Mouse (Mus musculus) forebrain, embryonic 13.5 days (tissue): ENCODE results near the gene Cdh6. TPM values are rescaled to one million over a fixed set of nuclear protein-coding genes. Genes with fewer than 3 reads are reported as not detected.

ENCODE experiments used
- ATAC-seq: fragments of 200-750 bp; cut with Nextera tagmentation; 2 replicates; pipeline ENCODE4 v1.8.0; 2017
- H3K27ac ChIP-seq: fragments of 300-500 bp; sonication (generic); 2 replicates; pipeline ENCODE4 v1.5.1; 2015; ENCODE audit warnings: inconsistent platforms, mild to moderate bottlenecking, moderate library complexity
- H3K27me3 ChIP-seq: fragments of 300-500 bp; sonication (generic); 2 replicates; pipeline ENCODE4 v1.6.1; 2015; ENCODE audit warnings: mild to moderate bottlenecking, inconsistent platforms
- H3K36me3 ChIP-seq: fragments of 300-500 bp; sonication (generic); 2 replicates; pipeline ENCODE4 v1.6.1; 2015; ENCODE audit warnings: mild to moderate bottlenecking, inconsistent platforms; ENCODE audit not compliant: poor library complexity, severe bottlenecking
- H3K4me1 ChIP-seq: fragments of 300-500 bp; sonication (generic); 2 replicates; pipeline ENCODE4 v1.6.1; 2015; ENCODE audit warnings: inconsistent platforms
- H3K4me2 ChIP-seq: fragments of 300-500 bp; sonication (generic); 2 replicates; pipeline ENCODE4 v1.6.1; 2015; ENCODE audit warnings: inconsistent platforms, mild to moderate bottlenecking, moderate library complexity
- H3K4me3 ChIP-seq: fragments of 300-500 bp; sonication (generic); 2 replicates; pipeline ENCODE4 v1.5.1; 2015; ENCODE audit warnings: mild to moderate bottlenecking, inconsistent platforms
- H3K9ac ChIP-seq: fragments of 300-500 bp; sonication (generic); 2 replicates; pipeline ENCODE4 v1.6.1; 2015; ENCODE audit warnings: mild to moderate bottlenecking, inconsistent platforms
- H3K9me3 ChIP-seq: fragments of 300-500 bp; sonication (generic); replicated peaks from 2 replicates; pipeline ENCODE4 v1.6.1; 2016; ENCODE audit warnings: inconsistent platforms
- WGBS: fragments of 180-500 bp; shearing (Covaris S2); methylation state at CpG from one replicate; pipeline ENCODE4 v1.1.7; 2015; 5-methylcytosine and 5-hydroxymethylcytosine counted together
- polyA plus RNA-seq: library from polyadenylated mRNA; unstranded; fragments of >200 nt; fragmentation: Nextera tagmentation; extraction: Ambion mirVana; gene quantifications from 2 replicates; pipeline ENCODE4 v1.2.1, GENCODE M21; 2015

Gene Cdh6
- polyA plus RNA-seq, result 9.1 TPM in 2 replicates

GRCm38 (mm10) chr15:13173071-13173778, at the start of gene Cdh6:
Cdh6 (minus strand) TSS chr15:13173675.
- Histone ChIP-seq H3K4me2 (peak within 1 kb of the TSS; percentile 79), H3K4me3 (peak within 1 kb of the TSS; percentile 67), H3K9me3 (no peaks in the 10 kb centered on the region), H3K4me1 (peaks cover 27% of the 10 kb centered on the region), H3K9ac (peak within 1 kb of the TSS; percentile 77), H3K27me3 (peaks cover 15% of the 10 kb centered on the region), H3K36me3 (no peaks in the 10 kb centered on the region), H3K27ac (peak within 1 kb of the TSS; percentile 87)
- WGBS, result 0% methylated on average over 42 of the region's 42 CpGs
- peak; percentile 93 for ATAC-seq

GRCm38 (mm10) chr15:13219727-13220454, 46.4 kb upstream of the Cdh6 start:
- Histone ChIP-seq H3K4me3 (no peak overlapping the region), H3K27me3 (no peaks in the 10 kb centered on the region), H3K4me1 (peaks cover 7% of the 10 kb centered on the region; the same call in 1 of the 2 replicates), H3K36me3 (no peaks in the 10 kb centered on the region), H3K9ac (no peak overlapping the region), H3K27ac (no peak overlapping the region), H3K4me2 (no peak overlapping the region), H3K9me3 (no peaks in the 10 kb centered on the region)
- peak; percentile 51 for ATAC-seq
- WGBS, result 14% methylated on average over 9 of the region's 9 CpGs

DNA sequence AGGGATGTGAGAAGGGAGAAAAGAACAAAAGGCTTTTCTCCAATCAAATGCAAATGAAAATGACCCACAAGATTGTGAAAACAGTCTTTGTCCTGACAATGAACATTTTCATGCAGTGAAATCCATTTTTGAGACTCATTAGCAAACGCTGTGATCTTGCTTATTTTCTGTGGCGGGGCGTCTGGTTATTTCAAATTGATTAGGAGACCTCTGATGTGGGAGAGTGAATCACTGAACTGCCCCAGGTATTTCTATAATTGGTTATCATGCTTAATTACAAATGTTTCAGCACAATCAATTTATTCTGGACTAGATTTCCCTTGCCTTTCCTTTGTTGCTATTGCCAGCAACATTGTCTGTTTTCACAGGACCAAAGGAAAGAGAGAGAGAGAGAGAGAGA, 44.3 kb upstream of the Cdh6 start:
- no peak overlapping the region for H3K9ac ChIP-seq
- H3K27me3 ChIP-seq, result no peaks in the 10 kb centered on the region
- no peak overlapping the region for H3K4me3 ChIP-seq
- no peak for ATAC-seq
- no peak overlapping the region for H3K27ac ChIP-seq
- peaks cover 7% of the 10 kb centered on the region; the same call in 1 of the 2 replicates for H3K4me1 ChIP-seq
- 34% methylated on average over 3 of the region's 3 CpGs for WGBS
- no peaks in the 10 kb centered on the region for H3K9me3 ChIP-seq
- H3K36me3 ChIP-seq, result no peaks in the 10 kb centered on the region
- H3K4me2 ChIP-seq, result no peak overlapping the region

- 65% methylated on average over 1 of the region's 1 CpGs for WGBS
- no peaks in the 10 kb centered on the region for H3K36me3 ChIP-seq
- H3K9ac ChIP-seq, result no peak overlapping the region
- no peaks in the 10 kb centered on the region for H3K9me3 ChIP-seq
- H3K4me2 ChIP-seq, result no peak overlapping the region
- H3K4me3 ChIP-seq, result no peak overlapping the region
- H3K27ac ChIP-seq, result no peak overlapping the region
- no peaks in the 10 kb centered on the region for H3K27me3 ChIP-seq
- no peak for ATAC-seq
- peaks cover 10% of the 10 kb centered on the region; the same call in 1 of the 2 replicates for H3K4me1 ChIP-seq
Measured at GRCm38 (mm10) chr15:13217161-13217560, 43.7 kb upstream of the Cdh6 start.

- no peak overlapping the region for H3K9ac ChIP-seq
- no peaks in the 10 kb centered on the region for H3K9me3 ChIP-seq
- H3K27ac ChIP-seq, result no peak overlapping the region
- H3K4me1 ChIP-seq, result peaks cover 10% of the 10 kb centered on the region; the same call in 1 of the 2 replicates
- no peak overlapping the region for H3K4me3 ChIP-seq
- WGBS, result 64% methylated on average over 1 of the region's 1 CpGs
- ATAC-seq, result no peak
- H3K36me3 ChIP-seq, result no peaks in the 10 kb centered on the region
- H3K27me3 ChIP-seq, result no peaks in the 10 kb centered on the region
- H3K4me2 ChIP-seq, result no peak overlapping the region
Measured at GRCm38 (mm10) chr15:13212956-13213355, 39.5 kb upstream of the Cdh6 start.

- no peak overlapping the region for H3K4me2 ChIP-seq
- no peak; the same call in 1 of the 2 replicates for ATAC-seq
- H3K27ac ChIP-seq, result no peak overlapping the region
Measured at GRCm38 (mm10) chr15:13212027-13212685, 38.7 kb upstream of the Cdh6 start.

GRCm38 (mm10) chr15:13210186-13210585, 36.7 kb upstream of the Cdh6 start:
- H3K9me3 ChIP-seq, result no peaks in the 10 kb centered on the region
- no peak overlapping the region for H3K4me3 ChIP-seq
- no peak for ATAC-seq
- peaks cover 7% of the 10 kb centered on the region; the same call in 1 of the 2 replicates for H3K4me1 ChIP-seq
- H3K4me2 ChIP-seq, result no peak overlapping the region
- H3K9ac ChIP-seq, result no peak overlapping the region
- H3K27me3 ChIP-seq, result no peaks in the 10 kb centered on the region
- no peak overlapping the region for H3K27ac ChIP-seq
- 90% methylated on average over 6 of the region's 6 CpGs for WGBS
- no peaks in the 10 kb centered on the region for H3K36me3 ChIP-seq

More at GRCm38 (mm10) chr15:13212027-13212685, 38.7 kb upstream of the Cdh6 start:
- Histone ChIP-seq H3K4me3 (no peak overlapping the region), H3K9me3 (no peaks in the 10 kb centered on the region), H3K4me1 (peaks cover 7% of the 10 kb centered on the region; the same call in 1 of the 2 replicates), H3K9ac (no peak overlapping the region), H3K36me3 (no peaks in the 10 kb centered on the region), H3K27me3 (no peaks in the 10 kb centered on the region)
- WGBS, result under 1% methylated on average over 4 of the region's 4 CpGs

GRCm38 (mm10) chr15:13208716-13209115, 35.2 kb upstream of the Cdh6 start:
- Histone ChIP-seq H3K9me3 (no peaks in the 10 kb centered on the region), H3K27ac (no peak overlapping the region), H3K4me2 (no peak overlapping the region), H3K4me1 (peaks cover 7% of the 10 kb centered on the region; the same call in 1 of the 2 replicates), H3K27me3 (no peaks in the 10 kb centered on the region), H3K36me3 (no peaks in the 10 kb centered on the region), H3K4me3 (no peak overlapping the region), H3K9ac (no peak overlapping the region)
- ATAC-seq, result no peak
- WGBS, result 84% methylated on average over 7 of the region's 7 CpGs

DNA sequence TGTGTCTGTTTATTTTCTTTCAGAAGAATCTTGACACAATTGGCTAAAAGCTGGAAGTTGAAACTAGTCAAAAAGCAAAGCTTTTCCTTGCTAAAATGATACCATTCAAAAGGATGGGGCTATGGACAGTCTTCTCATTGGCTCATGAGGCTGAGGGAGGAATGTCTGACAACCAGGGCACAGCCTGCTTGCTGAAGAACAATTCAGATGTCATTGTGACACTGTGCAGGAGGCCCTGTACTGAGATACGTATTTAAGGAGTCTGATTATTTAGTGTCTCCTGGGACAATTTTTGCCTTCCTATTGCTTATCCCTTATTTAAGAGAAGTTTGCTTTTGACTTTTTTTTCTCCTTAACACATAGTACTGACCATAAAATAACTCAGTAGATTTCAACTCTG, 22.8 kb upstream of the Cdh6 start:
- no peaks in the 10 kb centered on the region for H3K9me3 ChIP-seq
- no peak for ATAC-seq
- H3K27me3 ChIP-seq, result no peaks in the 10 kb centered on the region
- 32% methylated on average over 1 of the region's 1 CpGs for WGBS
- no peaks in the 10 kb centered on the region for H3K4me1 ChIP-seq
- H3K27ac ChIP-seq, result no peak overlapping the region
- H3K9ac ChIP-seq, result no peak overlapping the region
- H3K36me3 ChIP-seq, result no peaks in the 10 kb centered on the region
- H3K4me2 ChIP-seq, result no peak overlapping the region
- no peak overlapping the region for H3K4me3 ChIP-seq

GRCm38 (mm10) chr15:13194048-13194447, 20.6 kb upstream of the Cdh6 start:
- no peaks in the 10 kb centered on the region for H3K4me1 ChIP-seq
- no peaks in the 10 kb centered on the region for H3K27me3 ChIP-seq
- no peak overlapping the region for H3K4me2 ChIP-seq
- no peaks in the 10 kb centered on the region for H3K9me3 ChIP-seq
- H3K36me3 ChIP-seq, result no peaks in the 10 kb centered on the region
- no peak overlapping the region for H3K9ac ChIP-seq
- H3K27ac ChIP-seq, result no peak overlapping the region
- H3K4me3 ChIP-seq, result no peak overlapping the region
- ATAC-seq, result no peak

DNA sequence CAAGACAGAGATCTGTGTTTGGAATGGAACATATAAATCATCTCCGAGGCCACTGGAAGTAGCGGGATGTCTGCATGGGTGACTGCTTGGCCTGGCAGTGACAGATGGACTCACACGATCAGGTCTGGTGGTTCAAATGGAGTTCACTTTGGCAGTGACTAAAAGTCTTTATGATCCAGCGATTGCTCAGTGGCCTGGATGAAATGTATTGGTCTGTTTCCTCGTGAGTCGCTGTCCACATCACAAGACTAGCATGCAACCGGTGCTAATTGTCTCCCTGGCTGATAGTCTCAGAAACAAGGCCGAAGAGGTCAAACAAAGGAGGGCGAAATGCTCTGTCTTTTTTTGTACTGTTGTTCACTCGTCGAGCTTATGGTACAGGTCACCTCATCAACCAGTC, 19.6 kb upstream of the Cdh6 start:
- 64% methylated on average over 11 of the region's 11 CpGs for WGBS
- no peak for ATAC-seq
- no peaks in the 10 kb centered on the region for H3K27me3 ChIP-seq
- H3K4me2 ChIP-seq, result no peak overlapping the region
- H3K36me3 ChIP-seq, result no peaks in the 10 kb centered on the region
- no peak overlapping the region for H3K4me3 ChIP-seq
- H3K4me1 ChIP-seq, result no peaks in the 10 kb centered on the region
- H3K27ac ChIP-seq, result no peak overlapping the region
- no peak overlapping the region for H3K9ac ChIP-seq
- H3K9me3 ChIP-seq, result no peaks in the 10 kb centered on the region

- Histone ChIP-seq H3K4me2 (no peak overlapping the region), H3K36me3 (no peaks in the 10 kb centered on the region), H3K4me1 (no peaks in the 10 kb centered on the region), H3K4me3 (no peak overlapping the region), H3K27me3 (no peaks in the 10 kb centered on the region), H3K27ac (no peak overlapping the region), H3K9ac (no peak overlapping the region), H3K9me3 (no peaks in the 10 kb centered on the region)
- WGBS, result 81% methylated on average over 5 of the region's 5 CpGs
- peak; percentile 25; the same call in 1 of the 2 replicates for ATAC-seq
Measured at GRCm38 (mm10) chr15:13183661-13184060, 10.2 kb upstream of the Cdh6 start.
